Mouse (Mus musculus) testis, adult 2 months (tissue): Measurements from ENCODE around the gene Celsr1.

Experiments
- CTCF ChIP-seq: fragments of 200-500 bp; IDR thresholded peaks from 2 replicates; pipeline ENCODE4 v1.5.1; 2012; ENCODE audit warnings: low read depth, mild to moderate bottlenecking, inconsistent platforms, low read length, moderate library complexity; ENCODE audit not compliant: control insufficient read depth, insufficient read depth, insufficient replicate concordance
- POLR2A ChIP-seq: fragments of 200-500 bp; IDR thresholded peaks from 2 replicates; pipeline ENCODE4 v1.6.1; 2012; ENCODE audit warnings: low read depth, mild to moderate bottlenecking, inconsistent platforms, low read length, moderate library complexity; ENCODE audit not compliant: control insufficient read depth

- no peak for TF ChIP-seq CTCF
- TF ChIP-seq POLR2A, result no peak
Measured at GRCm38 (mm10) chr15:85893871-85894270, 139.7 kb downstream of the Celsr1 start.
